Mouse (Mus musculus) E14TG2a.4 (cell line): ENCODE results near the gene Camk2g.

Experiments used
- CTCF ChIP-seq: conservative IDR thresholded peaks from 2 replicates; pipeline ENCODE4 v1.5.1; 2014; ENCODE audit warnings: low read length
- NANOG ChIP-seq: IDR thresholded peaks from 2 replicates; pipeline ENCODE4 v1.6.1; 2014; ENCODE audit warnings: borderline replicate concordance, low read length, mixed read lengths
- POU5F1 ChIP-seq: IDR thresholded peaks from 2 replicates; pipeline ENCODE4 v1.6.1; 2014; ENCODE audit warnings: low read length, borderline replicate concordance

GRCm38 (mm10) chr14:20748388-20748787 is 45.5 kb downstream of the Camk2g start:
- no peak for TF ChIP-seq CTCF
- no peak for TF ChIP-seq NANOG
- TF ChIP-seq POU5F1: no peak
